Mouse (Mus musculus) testis, adult 2 months (tissue): ENCODE data around the gene Lgals12.

ENCODE experiments used
- CTCF ChIP-seq: fragments of 200-500 bp; IDR thresholded peaks from 2 replicates; pipeline ENCODE4 v1.5.1; 2012; ENCODE audit warnings: low read depth, mild to moderate bottlenecking, inconsistent platforms, low read length, moderate library complexity; ENCODE audit not compliant: control insufficient read depth, insufficient read depth, insufficient replicate concordance
- POLR2A ChIP-seq: fragments of 200-500 bp; IDR thresholded peaks from 2 replicates; pipeline ENCODE4 v1.6.1; 2012; ENCODE audit warnings: low read depth, mild to moderate bottlenecking, inconsistent platforms, low read length, moderate library complexity; ENCODE audit not compliant: control insufficient read depth

DNA sequence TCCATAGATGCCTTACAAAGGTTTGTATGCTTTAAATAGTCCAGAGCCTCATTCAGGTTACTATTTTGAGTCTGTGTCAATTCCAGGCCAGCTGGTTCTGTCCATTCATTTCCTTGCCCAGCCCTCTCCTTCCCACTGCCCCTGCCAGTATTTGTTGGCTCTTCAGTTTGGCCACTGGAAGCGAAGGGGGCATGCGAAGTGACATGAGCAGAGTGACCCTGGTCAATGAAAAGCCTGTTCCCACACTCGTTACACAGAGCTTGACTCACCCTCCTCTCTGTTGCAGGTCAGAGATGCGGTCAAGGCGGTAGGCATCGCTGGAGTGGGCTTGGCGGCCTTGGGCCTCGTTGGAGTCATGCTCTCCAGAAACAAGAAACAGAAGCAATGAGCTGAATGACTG, 21.7 kb downstream of the Lgals12 start:
- TF ChIP-seq CTCF (no peak), POLR2A (no peak)
